Mouse (Mus musculus) kidney, adult 2 months (tissue): ENCODE data around the gene Rilp. TPM values are rescaled to one million over a fixed set of nuclear protein-coding genes. Genes with fewer than 3 reads are reported as not detected.
A peak's percentile ranks its signal among the peaks of the same experiment; 100 is the strongest.

Experiments
- DNase-seq: peaks from one replicate; pipeline ENCODE4 v3.0.0; 2021
- H3K27ac ChIP-seq: fragments of 200-500 bp; 2 replicates; pipeline ENCODE4 v1.5.1; 2012; ENCODE audit warnings: low read depth, low read length, control low read depth, inconsistent platforms; ENCODE audit not compliant: insufficient read depth
- H3K27me3 ChIP-seq: fragments of 200-500 bp; replicated peaks from 2 replicates; pipeline ENCODE4 v1.6.1; 2012; ENCODE audit warnings: mild to moderate bottlenecking, moderate library complexity, low read length, inconsistent platforms; ENCODE audit not compliant: control insufficient read depth, insufficient read depth
- H3K36me3 ChIP-seq: fragments of 200-500 bp; 2 replicates; pipeline ENCODE4 v1.6.1; 2012; ENCODE audit warnings: mild to moderate bottlenecking, moderate library complexity, low read length, inconsistent platforms; ENCODE audit not compliant: control insufficient read depth, insufficient read depth
- H3K4me1 ChIP-seq: fragments of 200-500 bp; 2 replicates; pipeline ENCODE4 v1.6.1; 2011; ENCODE audit warnings: low read length; ENCODE audit not compliant: control insufficient read depth, insufficient read depth
- H3K4me3 ChIP-seq: fragments of 200-500 bp; 2 replicates; pipeline ENCODE4 v1.5.1; 2011; ENCODE audit warnings: mild to moderate bottlenecking, low read depth, low read length, control low read depth; ENCODE audit not compliant: insufficient read depth
- CTCF ChIP-seq: fragments of 200-500 bp; conservative IDR thresholded peaks from 2 replicates; pipeline ENCODE4 v1.5.1; 2011; ENCODE audit warnings: low read depth, mild to moderate bottlenecking, control low read depth, low read length, moderate library complexity, mixed read lengths; ENCODE audit not compliant: insufficient read depth, insufficient read length
- POLR2A ChIP-seq: fragments of 200-500 bp; IDR thresholded peaks from one replicate; pipeline ENCODE4 v1.6.1; 2011; ENCODE audit warnings: low read depth, low read length, control low read depth
- WGBS: fragments of 180-500 bp; shearing (Covaris S2); methylation state at CpG from one replicate; pipeline ENCODE4 v1.1.7; 2018; 5-methylcytosine and 5-hydroxymethylcytosine counted together
- polyA plus RNA-seq: library from polyadenylated mRNA; depleted of rRNA; stranded (reverse); fragments of >200 nt; gene quantifications from 2 replicates; pipeline ENCODE4 v1.2.3, GENCODE M21; 2012

The Rilp gene
- polyA plus RNA-seq, 1 experiment: 19.8 TPM

- no peaks in the 10 kb centered on the region for H3K27me3 ChIP-seq
- DNase-seq: peak; percentile 19
- H3K4me1 ChIP-seq: peaks cover 40% of the 10 kb centered on the region
- H3K4me3 ChIP-seq: peak overlapping the region; percentile 37
- TF ChIP-seq POLR2A: no peak
- no peak for TF ChIP-seq CTCF
- 20% methylated on average over 4 of the region's 4 CpGs for WGBS
- H3K27ac ChIP-seq: peak overlapping the region; percentile 73
- peaks cover 16% of the 10 kb centered on the region for H3K36me3 ChIP-seq
Observed at GRCm38 (mm10) chr11:75463624-75464023, 46.3 kb upstream of the Rilp start.

DNA sequence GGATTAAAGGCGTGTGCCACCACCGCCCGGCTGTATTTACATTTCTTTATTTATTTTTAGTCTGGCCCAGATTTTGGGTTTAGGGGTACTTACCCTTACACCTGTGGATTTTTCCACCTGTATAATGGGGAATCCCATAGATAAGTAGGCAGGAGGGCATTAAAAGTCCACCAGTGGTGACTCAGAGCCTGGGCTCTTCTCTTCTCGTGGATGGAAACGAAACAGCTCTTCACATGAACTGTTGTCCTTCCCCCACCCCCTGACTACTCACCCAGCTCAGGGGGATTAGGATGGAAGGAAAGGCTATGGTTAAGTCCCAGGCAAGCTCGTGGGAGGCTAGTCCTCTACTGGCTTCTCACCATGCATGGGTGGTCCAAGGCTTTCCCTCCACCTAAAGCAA, 45.5 kb upstream of the Rilp start:
- WGBS: 80% methylated on average over 6 of the region's 6 CpGs
- H3K36me3 ChIP-seq: peaks cover 16% of the 10 kb centered on the region
- no peak overlapping the region for H3K27ac ChIP-seq
- H3K27me3 ChIP-seq: no peaks in the 10 kb centered on the region
- H3K4me3 ChIP-seq: no peak overlapping the region
- TF ChIP-seq POLR2A (no peak), CTCF (no peak)
- peaks cover 34% of the 10 kb centered on the region for H3K4me1 ChIP-seq
- no peak for DNase-seq

DNA sequence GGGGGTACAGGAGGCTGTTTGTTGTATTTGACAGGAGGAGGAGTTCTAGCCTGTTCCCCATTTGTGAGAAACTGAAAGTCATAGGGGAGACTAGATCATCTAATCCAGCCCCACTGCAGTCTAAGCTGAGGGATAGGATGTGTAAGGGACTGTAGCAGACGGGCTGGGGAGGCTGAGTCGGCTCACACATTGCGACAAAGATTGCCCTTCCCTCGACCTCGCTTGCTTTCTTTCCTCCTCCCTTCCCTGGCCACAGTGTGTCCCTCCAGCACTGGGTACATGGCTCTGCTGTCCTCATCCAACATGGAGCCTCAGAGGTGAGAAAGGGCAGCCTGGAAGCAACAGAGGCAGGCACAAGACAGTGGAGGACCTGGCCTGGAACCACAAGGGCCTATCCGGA, 44.8 kb upstream of the Rilp start:
- no peak for DNase-seq
- 88% methylated on average over 6 of the region's 6 CpGs for WGBS
- no peak overlapping the region for H3K27ac ChIP-seq

DNA sequence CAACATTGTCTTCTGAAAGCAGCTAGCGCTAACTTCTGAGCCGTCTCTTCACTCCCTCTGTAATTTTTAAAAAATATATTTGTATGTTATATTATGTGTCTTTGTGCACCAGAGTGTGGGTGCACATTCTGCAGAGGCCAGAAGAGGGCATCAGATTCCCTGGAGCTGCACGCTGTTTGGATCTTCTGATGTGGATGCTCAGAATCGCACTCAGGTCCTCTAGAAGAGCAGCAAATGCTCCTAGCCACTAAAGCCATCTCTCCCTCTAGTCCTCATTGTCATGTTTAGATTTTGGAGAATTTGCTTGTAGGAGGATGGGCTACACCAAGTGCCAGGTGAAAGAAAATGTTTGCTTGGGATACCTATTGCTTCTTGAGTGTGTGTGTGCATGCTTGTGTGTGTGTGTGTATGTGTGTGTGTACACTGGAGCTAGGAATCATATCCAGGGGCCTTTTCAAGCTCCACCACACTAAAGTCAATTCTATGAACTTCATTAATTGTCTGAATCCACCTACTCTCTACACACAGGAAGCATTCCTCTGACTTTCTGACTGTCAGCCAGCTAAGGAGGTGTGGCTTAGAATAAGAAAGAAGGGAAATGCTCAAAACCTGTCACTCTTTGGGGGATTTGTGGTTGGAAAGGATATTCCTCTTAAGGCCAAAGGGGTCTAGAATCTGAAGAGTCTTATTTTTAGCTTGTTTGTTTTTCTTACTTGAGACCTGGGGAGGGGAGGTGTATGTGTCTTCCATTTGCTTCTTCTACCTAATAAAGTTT, 43.0 kb upstream of the Rilp start:
- no peak for DNase-seq
- Histone ChIP-seq H3K27me3 (no peaks in the 10 kb centered on the region), H3K4me3 (no peak overlapping the region), H3K36me3 (peaks cover 16% of the 10 kb centered on the region), H3K4me1 (peaks cover 27% of the 10 kb centered on the region), H3K27ac (no peak overlapping the region)
- 97% methylated on average over 4 of the region's 4 CpGs for WGBS
- TF ChIP-seq CTCF (peak; percentile 34; the same call in 1 of the 2 replicates), POLR2A (peak; percentile 10)

More for the DNA sequence above, 44.8 kb upstream of the Rilp start:
- Histone ChIP-seq H3K36me3 (peaks cover 16% of the 10 kb centered on the region), H3K27me3 (no peaks in the 10 kb centered on the region), H3K4me3 (no peak overlapping the region), H3K4me1 (peaks cover 28% of the 10 kb centered on the region)
- TF ChIP-seq CTCF (no peak), POLR2A (no peak)

- peaks cover 16% of the 10 kb centered on the region for H3K36me3 ChIP-seq
- peak; percentile 80 for DNase-seq
- no peak for TF ChIP-seq POLR2A
- TF ChIP-seq CTCF: no peak
- H3K27ac ChIP-seq: no peak overlapping the region
- peak overlapping the region; percentile 34 for H3K4me3 ChIP-seq
- 18% methylated on average over 19 of the region's 19 CpGs for WGBS
- no peaks in the 10 kb centered on the region for H3K27me3 ChIP-seq
- peaks cover 27% of the 10 kb centered on the region for H3K4me1 ChIP-seq
Observed at GRCm38 (mm10) chr11:75467512-75468215, 42.2 kb upstream of the Rilp start.

DNA sequence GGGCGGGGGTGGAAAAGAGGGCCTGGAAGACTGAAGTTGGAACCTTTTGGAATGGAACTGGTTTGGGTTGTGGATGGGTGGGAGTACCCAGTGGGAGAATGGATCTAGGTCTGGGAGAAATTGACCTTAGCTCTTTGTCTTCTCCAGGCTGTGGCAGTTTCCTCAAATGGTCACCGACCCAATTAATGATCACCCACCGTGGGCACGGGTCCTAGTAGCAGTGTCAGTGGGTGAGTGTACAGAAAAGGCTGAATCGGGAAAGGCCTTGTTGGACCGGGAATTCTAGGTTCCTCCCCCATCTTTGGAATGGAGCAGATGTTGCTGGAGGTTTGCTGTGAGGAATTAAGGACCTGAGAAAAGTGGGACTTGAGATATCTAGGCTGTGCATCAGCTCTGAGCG, 41.5 kb upstream of the Rilp start:
- peaks cover 16% of the 10 kb centered on the region for H3K36me3 ChIP-seq
- peaks cover 23% of the 10 kb centered on the region for H3K4me1 ChIP-seq
- no peak overlapping the region for H3K27ac ChIP-seq
- 47% methylated on average over 7 of the region's 7 CpGs for WGBS
- H3K4me3 ChIP-seq: no peak overlapping the region
- TF ChIP-seq CTCF (no peak), POLR2A (no peak)
- DNase-seq: peak; percentile 59
- no peaks in the 10 kb centered on the region for H3K27me3 ChIP-seq

DNA sequence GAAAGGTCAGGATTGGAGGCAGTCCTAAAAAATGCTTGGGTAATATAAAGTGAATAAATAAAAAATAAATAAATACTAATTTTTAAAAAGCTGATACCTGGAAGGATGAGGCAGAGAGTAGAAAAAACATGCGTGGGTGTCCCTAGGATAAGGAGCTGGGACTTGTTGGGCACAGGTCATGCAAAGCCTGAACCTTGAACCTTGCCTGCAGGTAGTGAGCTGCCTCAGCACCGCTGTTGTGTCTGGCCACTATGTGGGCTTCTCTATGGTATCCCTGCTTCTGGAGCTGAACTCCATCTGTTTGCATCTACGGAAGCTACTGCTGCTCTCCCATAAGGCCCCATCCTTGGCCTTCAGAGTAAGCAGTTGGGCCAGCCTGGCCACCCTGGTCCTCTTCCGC, 40.6 kb upstream of the Rilp start:
- peaks cover 16% of the 10 kb centered on the region for H3K36me3 ChIP-seq
- H3K27ac ChIP-seq: no peak overlapping the region
- H3K4me3 ChIP-seq: no peak overlapping the region
- peaks cover 20% of the 10 kb centered on the region; the same call in 1 of the 2 replicates for H3K4me1 ChIP-seq
- WGBS: 73% methylated on average over 4 of the region's 4 CpGs
- TF ChIP-seq CTCF: no peak
- no peak for TF ChIP-seq POLR2A
- peak; percentile 55 for DNase-seq
- H3K27me3 ChIP-seq: no peaks in the 10 kb centered on the region
